22 mouse cellular contexts compared by ENCODE assay signal in genomic region chr11:59332938-59333337, GRCm38 (mm10). TPM values are rescaled to one million over a fixed set of nuclear protein-coding genes. Genes with fewer than 3 reads are reported as not detected.
"Had no signal": no experiment of that assay in that cellular context is flagged by ENCODE, and none has a peak within 500 bp of the region (broad histone marks: within the 10 kb centered on the region; RNA-seq: fewer than 3 reads in every experiment).

No protein-coding gene starts in this region.

- H3K27me3 ChIP-seq: intestine, embryonic 15.5 days; liver, embryonic 15.5 days; neural tube, embryonic 12.5 days had no signal

- H3K4me1 ChIP-seq: liver, embryonic 15.5 days had no signal

- H3K9ac ChIP-seq: intestine, embryonic 15.5 days; liver, embryonic 15.5 days; neural tube, embryonic 12.5 days had no signal

- H3K4me3 ChIP-seq: intestine, embryonic 15.5 days; liver, embryonic 15.5 days; neural tube, embryonic 12.5 days had no signal

- ATAC-seq: intestine, embryonic 15.5 days; lung, postnatal 0 days had no signal

- H3K4me2 ChIP-seq: intestine, embryonic 15.5 days; liver, embryonic 11.5 days; liver, embryonic 15.5 days; neural tube, embryonic 12.5 days had no signal

- DNase-seq: kidney, adult 18-20 months; kidney, postnatal 10 days; lung, adult 2 months; lung, postnatal 36 days; midbrain, embryonic 14.5 days; retina, postnatal 1 day; right cerebral cortex, postnatal 4 days; spleen, adult 18-20 months; thymus, postnatal 14 days had no signal

- H3K27ac ChIP-seq: intestine, embryonic 15.5 days; liver, embryonic 15.5 days; neural tube, embryonic 12.5 days had no signal

- H3K9me3 ChIP-seq: intestine, embryonic 15.5 days; liver, embryonic 15.5 days; neural tube, embryonic 12.5 days had no signal

- H3K36me3 ChIP-seq: intestine, embryonic 15.5 days; liver, embryonic 15.5 days; neural tube, embryonic 12.5 days had no signal

RNA-seq across cellular contexts. Expression of gene Wnt9a, which starts 26.2 kb away (rescaled TPM):
- total RNA-seq: megakaryocyte progenitor cell, adult 5-6 weeks; monocyte, adult 5-6 weeks; neutrophil, adult 5-6 weeks had no signal

RNA-seq across cellular contexts. Expression of gene Wnt3a, which starts 42.4 kb away (rescaled TPM):
- total RNA-seq: left cerebral cortex, adult 8-10 months; left cerebral cortex, postnatal 25 days; megakaryocyte progenitor cell, adult 5-6 weeks; monocyte, adult 5-6 weeks; neutrophil, adult 5-6 weeks had no signal
- polyA plus RNA-seq: intestine, embryonic 15.5 days; kidney, embryonic 14.5 days; large intestine, adult 2 months; liver, embryonic 11.5 days; liver, embryonic 15.5 days; stomach, embryonic 14.5 days had no signal

RNA-seq across cellular contexts. Expression of gene Prss38, which starts 42.5 kb away (rescaled TPM):
- total RNA-seq: left cerebral cortex, adult 8-10 months; left cerebral cortex, postnatal 25 days; megakaryocyte progenitor cell, adult 5-6 weeks; monocyte, adult 5-6 weeks; neutrophil, adult 5-6 weeks had no signal
- polyA plus RNA-seq: intestine, embryonic 15.5 days; kidney, embryonic 14.5 days; large intestine, adult 2 months; liver, embryonic 11.5 days; liver, embryonic 15.5 days; lung, adult 2 months; lung, postnatal 0 days; neural tube, embryonic 12.5 days; stomach, embryonic 14.5 days had no signal
